Mouse (Mus musculus): ENCODE results near the gene Med15. TPM values are rescaled to one million over a fixed set of nuclear protein-coding genes. Genes with fewer than 3 reads are reported as not detected.

Gene Med15
- polyA plus RNA-seq, 1 experiment from 2014 or later = 47.1 TPM

DNA sequence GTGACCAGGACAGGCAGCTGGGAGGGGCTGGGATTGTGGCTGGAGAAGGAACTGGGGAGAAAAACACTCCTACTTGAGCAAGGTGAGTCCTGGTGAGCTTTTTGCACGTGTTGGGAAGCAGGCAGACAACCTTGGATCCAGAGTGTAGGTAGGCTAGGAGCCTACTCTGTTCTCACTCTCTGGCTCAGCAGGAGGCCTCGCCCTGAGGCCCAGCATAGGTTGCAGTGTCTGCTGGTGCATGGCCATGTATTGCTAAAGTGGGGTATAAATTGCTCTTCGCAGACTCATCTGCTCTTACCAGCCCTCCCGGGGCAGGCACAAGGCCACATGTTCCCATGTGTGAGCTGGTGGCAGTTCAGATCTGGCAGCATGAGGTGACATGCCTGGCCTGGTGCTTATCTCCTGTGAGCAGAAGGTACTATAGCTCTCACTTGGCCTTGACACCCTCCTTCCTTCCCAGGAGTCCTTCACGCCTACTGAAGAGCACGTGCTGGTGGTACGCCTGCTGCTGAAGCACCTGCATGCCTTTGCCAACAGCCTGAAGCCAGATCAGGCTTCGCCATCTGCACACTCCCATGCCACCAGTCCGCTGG, 94.6 kb downstream of the Med15 start:
- Histone ChIP-seq H3K27ac (ENCODE audit: low read length) (no peak overlapping the region), H3K4me2 (ENCODE audit: low read depth, low read length) (no peak overlapping the region), H3K4me3 (ENCODE audit: low read length) (no peak overlapping the region), H3K27me3 (ENCODE audit: control insufficient read depth, insufficient read depth, low read depth, low read length) (no peaks in the 10 kb centered on the region), H3K4me1 (replicated peaks; ENCODE audit: control insufficient read depth, insufficient read depth, low read length) (no peaks in the 10 kb centered on the region), H3K9ac (ENCODE audit: low read length) (no peak overlapping the region), H3K9me3 (ENCODE audit: control insufficient read depth, low read length) (no peaks in the 10 kb centered on the region), H3K36me3 (ENCODE audit: control insufficient read depth, insufficient read depth, low read length) (peaks cover 56% of the 10 kb centered on the region)
- WGBS = 86% methylated on average over 9 of the region's 9 CpGs
- ATAC-seq (ENCODE audit: low read depth) = no peak

DNA sequence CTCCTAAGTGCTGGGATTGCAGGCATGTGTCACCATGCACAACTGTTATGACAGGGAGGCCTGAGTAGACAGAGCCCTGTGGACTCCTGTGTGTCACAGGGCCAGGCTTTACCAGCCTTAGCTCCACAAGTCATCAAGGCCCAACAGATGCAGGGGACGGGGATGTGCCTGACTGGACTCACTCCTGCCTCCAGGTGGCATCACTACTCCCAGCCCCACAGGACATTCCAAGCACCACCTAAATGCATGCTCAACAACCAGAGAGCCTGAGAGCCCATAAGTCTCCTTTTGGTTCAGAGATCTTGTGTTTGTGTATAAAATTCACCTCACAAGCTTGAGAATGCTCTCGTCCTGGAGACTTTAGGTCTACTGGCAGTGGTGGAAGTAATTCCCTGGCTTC, 95.1 kb downstream of the Med15 start:
- ATAC-seq (ENCODE audit: low read depth) = no peak
- Histone ChIP-seq H3K36me3 (ENCODE audit: control insufficient read depth, insufficient read depth, low read length) (peaks cover 51% of the 10 kb centered on the region), H3K4me3 (ENCODE audit: low read length) (no peak overlapping the region), H3K9ac (ENCODE audit: low read length) (no peak overlapping the region), H3K27ac (ENCODE audit: low read length) (no peak overlapping the region), H3K4me2 (ENCODE audit: low read depth, low read length) (no peak overlapping the region), H3K4me1 (replicated peaks; ENCODE audit: control insufficient read depth, insufficient read depth, low read length) (no peaks in the 10 kb centered on the region), H3K27me3 (ENCODE audit: control insufficient read depth, insufficient read depth, low read depth, low read length) (no peaks in the 10 kb centered on the region), H3K9me3 (ENCODE audit: control insufficient read depth, low read length) (no peaks in the 10 kb centered on the region)
- WGBS = 74% methylated on average over 2 of the region's 2 CpGs

DNA sequence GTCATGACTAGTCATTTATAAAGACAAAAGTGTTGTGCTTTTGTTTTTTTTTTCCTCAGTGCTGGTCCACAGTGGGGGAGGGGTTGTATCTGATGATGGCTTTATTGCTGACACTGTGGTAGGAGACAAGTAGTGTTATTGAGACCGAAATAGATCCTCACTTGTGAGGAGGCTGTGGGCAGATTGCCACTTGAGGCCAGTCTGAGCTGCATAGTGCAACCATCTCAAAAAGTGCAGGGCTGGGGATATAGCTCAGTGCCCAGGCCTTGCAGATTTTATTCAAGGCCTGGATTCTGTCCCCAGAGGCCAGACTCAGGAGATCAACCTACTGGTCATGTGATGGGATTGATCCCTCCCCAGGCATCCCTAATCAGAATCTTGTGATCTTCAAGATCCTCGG, 95.8 kb downstream of the Med15 start:
- H3K27ac ChIP-seq (ENCODE audit: low read length) = no peak overlapping the region
- no peaks in the 10 kb centered on the region for H3K9me3 ChIP-seq (ENCODE audit: control insufficient read depth, low read length)
- H3K27me3 ChIP-seq (ENCODE audit: control insufficient read depth, insufficient read depth, low read depth, low read length) = no peaks in the 10 kb centered on the region
- 87% methylated on average over 2 of the region's 2 CpGs for WGBS
- H3K4me3 ChIP-seq (ENCODE audit: low read length) = no peak overlapping the region
- H3K4me2 ChIP-seq (ENCODE audit: low read depth, low read length) = no peak overlapping the region
- H3K4me1 ChIP-seq (replicated peaks; ENCODE audit: control insufficient read depth, insufficient read depth, low read length) = no peaks in the 10 kb centered on the region
- no peak overlapping the region for H3K9ac ChIP-seq (ENCODE audit: low read length)
- peaks cover 45% of the 10 kb centered on the region for H3K36me3 ChIP-seq (ENCODE audit: control insufficient read depth, insufficient read depth, low read length)
- no peak for ATAC-seq (ENCODE audit: low read depth)

DNA sequence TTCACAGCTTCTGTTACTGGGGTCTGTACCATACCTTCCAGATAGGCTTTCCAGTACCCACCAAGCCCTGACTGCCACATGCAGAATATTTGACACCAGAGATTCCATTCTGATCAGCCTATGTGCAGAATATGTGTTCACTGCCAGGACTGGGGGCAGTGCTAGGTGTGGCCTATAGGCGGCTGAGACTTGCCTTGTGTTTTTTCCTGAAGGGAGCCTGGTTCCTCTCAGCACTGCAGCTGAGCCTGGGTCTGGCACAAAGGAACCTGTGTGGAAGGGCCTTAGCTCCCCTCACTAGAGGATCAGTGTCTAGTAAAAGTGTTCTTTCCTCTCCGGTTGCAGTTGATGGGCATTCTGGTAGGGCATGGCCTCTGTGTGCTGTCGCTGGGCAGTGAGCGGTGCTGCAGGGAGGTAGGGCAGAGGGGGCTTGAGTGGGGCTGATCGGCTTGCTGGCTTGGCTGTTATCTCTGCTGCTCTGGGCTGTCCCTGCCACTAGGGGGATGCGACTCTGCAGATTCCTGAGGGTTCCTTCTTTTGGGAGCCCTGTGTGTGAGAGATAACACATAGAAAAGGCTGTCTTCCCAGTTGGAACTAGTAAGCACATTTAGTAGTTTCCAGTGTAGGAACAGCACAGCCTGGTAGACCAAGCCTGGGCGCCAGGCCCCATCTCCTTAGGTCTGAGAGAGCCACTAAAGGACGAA, 99.1 kb downstream of the Med15 start:
- Histone ChIP-seq H3K9me3 (ENCODE audit: control insufficient read depth, low read length) (no peaks in the 10 kb centered on the region), H3K9ac (ENCODE audit: low read length) (no peak overlapping the region), H3K36me3 (ENCODE audit: control insufficient read depth, insufficient read depth, low read length) (peaks cover 30% of the 10 kb centered on the region), H3K27ac (ENCODE audit: low read length) (no peak overlapping the region), H3K4me2 (ENCODE audit: low read depth, low read length) (no peak overlapping the region), H3K4me1 (replicated peaks; ENCODE audit: control insufficient read depth, insufficient read depth, low read length) (no peaks in the 10 kb centered on the region), H3K4me3 (ENCODE audit: low read length) (no peak overlapping the region), H3K27me3 (ENCODE audit: control insufficient read depth, insufficient read depth, low read depth, low read length) (no peaks in the 10 kb centered on the region)
- no peak for ATAC-seq (ENCODE audit: low read depth)
- WGBS = 69% methylated on average over 8 of the region's 8 CpGs

DNA sequence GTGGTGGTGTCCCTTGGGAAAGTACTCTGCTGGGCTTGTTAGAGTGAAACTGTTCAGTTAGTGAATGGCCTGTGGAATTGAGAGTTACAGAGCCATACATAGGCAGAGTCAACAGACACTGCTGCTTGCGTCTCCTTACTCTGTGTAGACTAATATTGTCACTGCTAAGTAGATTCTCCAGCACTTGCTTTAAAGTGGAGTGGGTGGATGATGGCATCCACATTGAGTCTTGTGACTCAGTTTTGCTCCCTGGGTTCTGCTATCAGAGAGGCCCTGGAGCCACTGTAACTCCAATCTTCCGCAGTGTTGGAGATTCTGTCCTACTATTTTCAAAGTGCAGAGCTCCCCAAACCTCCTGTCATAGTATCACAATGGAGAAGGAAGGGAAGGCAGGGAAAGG, 100.1 kb downstream of the Med15 start:
- no peak overlapping the region for H3K27ac ChIP-seq (ENCODE audit: low read length)
- H3K4me1 ChIP-seq (replicated peaks; ENCODE audit: control insufficient read depth, insufficient read depth, low read length) = no peaks in the 10 kb centered on the region
- H3K4me2 ChIP-seq (ENCODE audit: low read depth, low read length) = no peak overlapping the region
- 100% methylated on average over 2 of the region's 2 CpGs for WGBS
- H3K9me3 ChIP-seq (ENCODE audit: control insufficient read depth, low read length) = no peaks in the 10 kb centered on the region
- ATAC-seq (ENCODE audit: low read depth) = no peak
- H3K27me3 ChIP-seq (ENCODE audit: control insufficient read depth, insufficient read depth, low read depth, low read length) = no peaks in the 10 kb centered on the region
- H3K4me3 ChIP-seq (ENCODE audit: low read length) = no peak overlapping the region
- H3K36me3 ChIP-seq (ENCODE audit: control insufficient read depth, insufficient read depth, low read length) = peaks cover 21% of the 10 kb centered on the region
- H3K9ac ChIP-seq (ENCODE audit: low read length) = no peak overlapping the region

DNA sequence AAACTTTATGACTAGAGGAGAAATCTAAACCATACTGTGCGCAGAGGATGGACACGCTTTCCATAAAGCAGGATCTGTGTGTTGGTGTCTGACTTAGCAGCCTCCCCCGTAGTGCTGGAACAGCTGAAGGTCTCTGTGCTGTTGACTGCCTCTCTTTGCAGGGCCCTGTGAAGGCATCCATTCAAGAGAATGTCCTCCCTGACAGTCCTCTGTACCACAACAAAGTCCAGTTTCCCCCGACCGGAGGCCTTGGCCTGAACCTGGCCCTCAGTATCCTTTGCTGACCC, 106.5 kb downstream of the Med15 start:
- Histone ChIP-seq H3K36me3 (ENCODE audit: control insufficient read depth, insufficient read depth, low read length) (peaks cover 31% of the 10 kb centered on the region), H3K9ac (ENCODE audit: low read length) (no peak overlapping the region), H3K4me3 (ENCODE audit: low read length) (no peak overlapping the region), H3K27me3 (ENCODE audit: control insufficient read depth, insufficient read depth, low read depth, low read length) (no peaks in the 10 kb centered on the region), H3K4me1 (replicated peaks; ENCODE audit: control insufficient read depth, insufficient read depth, low read length) (no peaks in the 10 kb centered on the region), H3K9me3 (ENCODE audit: control insufficient read depth, low read length) (no peaks in the 10 kb centered on the region), H3K4me2 (ENCODE audit: low read depth, low read length) (no peak overlapping the region), H3K27ac (ENCODE audit: low read length) (peak overlapping the region; percentile 48)
- 90% methylated on average over 5 of the region's 5 CpGs for WGBS
- ATAC-seq (ENCODE audit: low read depth) = no peak; the same call in 1 of the 2 replicates

DNA sequence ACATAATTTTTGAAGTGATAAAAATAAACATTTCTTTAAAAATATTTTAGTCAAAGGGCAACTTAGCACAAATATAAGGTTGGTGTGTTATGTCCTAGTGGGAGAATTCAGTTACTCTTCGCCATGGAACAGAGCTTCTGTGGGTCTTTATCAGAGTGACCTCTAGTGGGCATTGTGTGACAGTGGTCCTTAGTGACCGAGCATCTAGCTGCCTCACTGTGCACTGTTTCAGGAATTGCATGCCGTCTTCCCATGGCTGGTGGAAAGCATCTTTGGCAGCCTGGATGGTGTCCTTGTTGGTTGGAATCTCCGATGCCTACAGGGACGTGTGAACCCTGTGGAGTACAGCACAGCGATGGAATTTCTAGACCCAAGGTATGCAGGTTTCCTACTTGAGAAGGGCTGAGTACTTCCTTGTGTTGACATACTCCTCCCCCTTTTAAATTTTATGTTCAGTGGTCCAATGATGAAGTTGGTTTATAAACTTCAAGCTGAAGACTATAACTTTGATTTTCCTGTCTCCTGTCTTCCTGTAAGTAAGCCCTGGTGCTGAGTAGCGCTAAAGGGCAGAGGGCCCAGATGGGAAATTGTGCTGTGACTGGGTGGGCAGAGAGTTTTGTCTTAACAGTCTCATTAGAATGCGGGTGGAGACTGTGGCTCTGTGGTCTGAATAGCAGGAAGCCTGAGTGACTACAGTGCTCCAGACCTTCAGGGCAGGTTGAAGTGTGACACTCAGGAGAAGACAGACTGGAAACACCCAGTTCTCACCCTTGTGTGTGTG, 107.0 kb downstream of the Med15 start:
- H3K4me1 ChIP-seq (replicated peaks; ENCODE audit: control insufficient read depth, insufficient read depth, low read length) = peaks cover under 1% of the 10 kb centered on the region; the same call in 1 of the 2 replicates
- H3K9ac ChIP-seq (ENCODE audit: low read length) = no peak overlapping the region
- ATAC-seq (ENCODE audit: low read depth) = peak; percentile 87
- H3K36me3 ChIP-seq (ENCODE audit: control insufficient read depth, insufficient read depth, low read length) = peaks cover 28% of the 10 kb centered on the region
- H3K27ac ChIP-seq (ENCODE audit: low read length) = peak overlapping the region; percentile 48
- WGBS = 50% methylated on average over 8 of the region's 8 CpGs
- H3K9me3 ChIP-seq (ENCODE audit: control insufficient read depth, low read length) = no peaks in the 10 kb centered on the region
- no peak overlapping the region for H3K4me2 ChIP-seq (ENCODE audit: low read depth, low read length)
- H3K27me3 ChIP-seq (ENCODE audit: control insufficient read depth, insufficient read depth, low read depth, low read length) = no peaks in the 10 kb centered on the region
- H3K4me3 ChIP-seq (ENCODE audit: low read length) = no peak overlapping the region

DNA sequence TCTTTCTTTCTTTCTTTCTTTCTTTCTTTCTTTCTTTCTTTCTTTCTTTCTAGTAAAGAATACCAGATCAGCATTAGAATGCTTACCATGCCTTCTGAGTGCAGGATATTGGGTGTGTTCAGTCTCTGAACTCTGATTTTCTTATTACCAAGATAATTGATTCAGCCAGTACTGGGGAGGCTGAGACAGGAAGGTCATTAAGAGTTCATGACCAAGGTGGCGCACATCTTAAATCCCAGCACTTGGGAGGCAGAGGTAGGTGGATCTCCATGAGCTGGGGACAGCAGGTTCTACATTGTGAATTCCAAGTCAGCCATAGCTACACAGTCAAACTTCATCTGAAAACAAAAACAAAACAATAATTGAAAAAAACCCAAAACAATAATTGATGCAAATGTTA, 110.8 kb downstream of the Med15 start:
- 81% methylated on average over 1 of the region's 1 CpGs for WGBS
- Histone ChIP-seq H3K4me1 (replicated peaks; ENCODE audit: control insufficient read depth, insufficient read depth, low read length) (peaks cover 10% of the 10 kb centered on the region), H3K4me2 (ENCODE audit: low read depth, low read length) (no peak overlapping the region), H3K9ac (ENCODE audit: low read length) (no peak overlapping the region), H3K9me3 (ENCODE audit: control insufficient read depth, low read length) (no peaks in the 10 kb centered on the region), H3K27me3 (ENCODE audit: control insufficient read depth, insufficient read depth, low read depth, low read length) (no peaks in the 10 kb centered on the region), H3K27ac (ENCODE audit: low read length) (no peak overlapping the region), H3K36me3 (ENCODE audit: control insufficient read depth, insufficient read depth, low read length) (peaks cover 14% of the 10 kb centered on the region), H3K4me3 (ENCODE audit: low read length) (no peak overlapping the region)
- no peak for ATAC-seq (ENCODE audit: low read depth)

DNA sequence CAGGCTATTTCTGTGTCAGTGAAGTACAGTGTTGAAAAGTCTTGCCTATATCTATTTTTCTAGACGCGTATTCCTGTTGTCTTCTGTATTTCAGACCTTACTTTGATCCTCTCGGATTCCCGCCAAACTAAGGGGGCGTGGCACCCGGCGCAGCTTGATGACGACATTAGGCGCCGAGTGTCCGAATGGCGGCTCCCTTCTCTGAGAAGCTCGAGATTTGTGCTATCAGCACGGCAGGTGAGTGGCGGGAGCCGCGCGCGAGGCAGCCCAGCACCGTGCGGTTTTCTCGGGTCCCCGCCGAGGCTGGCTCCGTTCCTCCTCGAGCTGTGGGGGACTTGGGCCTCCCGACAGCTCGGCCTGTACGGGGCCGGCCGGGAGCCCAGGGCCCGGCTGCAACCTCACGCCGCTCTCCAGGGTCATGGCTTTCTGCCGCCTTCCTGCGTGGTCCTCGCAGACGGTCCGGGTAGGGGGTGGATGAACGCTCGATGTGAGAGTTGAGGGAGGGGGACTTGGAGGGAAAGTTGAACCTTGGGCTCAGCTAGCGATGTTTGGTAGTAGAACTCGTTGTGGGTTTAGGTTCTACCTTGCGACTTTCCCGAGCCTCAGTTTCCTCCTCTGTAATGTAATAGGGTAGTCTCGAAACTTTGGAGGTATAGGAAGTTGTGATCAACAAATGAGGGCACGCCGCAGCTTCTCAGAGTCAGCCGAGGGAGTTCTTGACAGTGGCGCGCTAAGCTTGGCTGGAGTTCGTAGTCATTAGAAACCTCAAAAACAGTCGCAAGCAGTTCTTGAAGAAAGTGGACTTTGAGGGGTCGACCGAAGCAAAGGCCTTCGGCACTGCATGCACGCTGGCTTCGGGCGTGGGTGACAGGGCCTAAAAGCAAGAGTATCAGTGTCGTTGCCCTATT, 113.2 kb downstream of the Med15 start, which contains the start of gene Smpd4:
Smpd4 (plus strand) TSS at position 157 of the 908 bp plus-strand sequence.
- H3K9ac ChIP-seq (ENCODE audit: low read length) = peak within 1 kb of the TSS; percentile 97
- H3K27ac ChIP-seq (ENCODE audit: low read length) = peak within 1 kb of the TSS; percentile 25
- peak; percentile 80 for ATAC-seq (ENCODE audit: low read depth)
- peaks cover 10% of the 10 kb centered on the region for H3K4me1 ChIP-seq (replicated peaks; ENCODE audit: control insufficient read depth, insufficient read depth, low read length)
- H3K4me3 ChIP-seq (ENCODE audit: low read length) = peak within 1 kb of the TSS; percentile 100
- H3K9me3 ChIP-seq (ENCODE audit: control insufficient read depth, low read length) = no peaks in the 10 kb centered on the region
- peak within 1 kb of the TSS; percentile 90 for H3K4me2 ChIP-seq (ENCODE audit: low read depth, low read length)
- H3K27me3 ChIP-seq (ENCODE audit: control insufficient read depth, insufficient read depth, low read depth, low read length) = no peaks in the 10 kb centered on the region
- WGBS = 2% methylated on average over 60 of the region's 60 CpGs
- peaks cover 2% of the 10 kb centered on the region; the same call in 1 of the 2 replicates for H3K36me3 ChIP-seq (ENCODE audit: control insufficient read depth, insufficient read depth, low read length)
